Mouse (Mus musculus) ES-E14 (cell line): Measurements from ENCODE around the gene P4ha1. TPM values are rescaled to one million over a fixed set of nuclear protein-coding genes. Genes with fewer than 3 reads are reported as not detected.
A peak's percentile ranks its signal among the peaks of the same experiment; 100 is the strongest.

Source experiments
- DNase-seq: peaks from one replicate; pipeline ENCODE4 v3.0.0-alpha.2; 2013; ENCODE audit warnings: low read depth, low spot score
- H3K27ac ChIP-seq: 2 replicates; pipeline ENCODE4 v1.5.1; 2012; ENCODE audit warnings: low read depth, mild to moderate bottlenecking, low read length, moderate library complexity, mixed read lengths; ENCODE audit not compliant: poor library complexity, insufficient read depth, severe bottlenecking
- H3K36me3 ChIP-seq: 2 replicates; pipeline ENCODE4 v1.6.1; 2012; ENCODE audit warnings: mild to moderate bottlenecking, low read length, moderate library complexity, mixed read lengths; ENCODE audit not compliant: control insufficient read depth, poor library complexity, insufficient read depth, severe bottlenecking
- H3K4me1 ChIP-seq, 2 experiments: fragments of 150-350 bp in 1 of 2; sonication (generic) in 1 of 2; 2 replicates each; pipeline ENCODE4 v1.6.1; 2012; ENCODE audit warnings: low read length in 2 of 2, mild to moderate bottlenecking in 1 of 2, mixed read lengths in 1 of 2; ENCODE audit not compliant: control insufficient read depth in 2 of 2, insufficient read depth in 2 of 2, poor library complexity in 1 of 2
- H3K4me3 ChIP-seq, 2 experiments: fragments of 150-350 bp in 1 of 2; sonication (generic) in 1 of 2; 2 replicates each; pipeline ENCODE4 v1.5.1; 2012; ENCODE audit warnings: low read length in 2 of 2, low read depth in 1 of 2, mild to moderate bottlenecking in 1 of 2, mixed read lengths in 1 of 2; ENCODE audit not compliant: insufficient read depth in 1 of 2, poor library complexity in 1 of 2, severe bottlenecking in 1 of 2
- H3K9ac ChIP-seq: 2 replicates; pipeline ENCODE4 v1.6.1; 2012; ENCODE audit warnings: low read depth, mild to moderate bottlenecking, low read length, mixed read lengths; ENCODE audit not compliant: poor library complexity, insufficient read depth, severe bottlenecking
- H3K9me3 ChIP-seq: fragments of 150-350 bp; sonication (generic); 2 replicates; pipeline ENCODE4 v1.6.1; 2012; ENCODE audit warnings: low read depth, mild to moderate bottlenecking, low read length; ENCODE audit not compliant: control insufficient read depth, insufficient read depth
- CHD2 ChIP-seq: IDR thresholded peaks from 2 replicates; pipeline ENCODE4 v1.6.1; 2014; ENCODE audit warnings: mild to moderate bottlenecking, low read depth, low read length, inconsistent platforms
- HCFC1 ChIP-seq: IDR thresholded peaks from 2 replicates; pipeline ENCODE4 v1.6.1; 2012; ENCODE audit warnings: low read length, inconsistent platforms, borderline replicate concordance; ENCODE audit not compliant: insufficient read depth
- MAFK ChIP-seq: IDR thresholded peaks from 2 replicates; pipeline ENCODE4 v1.6.1; 2014; ENCODE audit warnings: mild to moderate bottlenecking, low read depth, low read length, inconsistent platforms; ENCODE audit not compliant: insufficient read depth
- ZC3H11A ChIP-seq: IDR thresholded peaks from 2 replicates; pipeline ENCODE4 v1.6.1; 2012; ENCODE audit warnings: low read depth, mild to moderate bottlenecking, inconsistent platforms, low read length, borderline replicate concordance
- ZNF384 ChIP-seq: IDR thresholded peaks from 2 replicates; pipeline ENCODE4 v1.6.1; 2012; ENCODE audit warnings: low read depth, low read length, inconsistent platforms
- in situ Hi-C, 2 experiments: fragments of 600-800 bp; cut with MboI; formaldehyde crosslinking; loops; one replicate each; pipeline ENCODE4 v1.15.1; 2025; ENCODE audit warnings: low sequenced_read_pairs in 2 of 2, inconsistent platforms in 1 of 2; ENCODE audit not compliant: unreplicated experiment in 2 of 2
- total RNA-seq: library from RNA; depleted of rRNA; stranded (reverse); fragments of 300-350 nt; gene quantifications from 2 replicates; pipeline ENCODE4 v1.2.3, GENCODE M21; 2012

Gene P4ha1
- total RNA-seq, 1 experiment, result 73.4 TPM

GRCm38 (mm10) chr10:59289062-59289461, 34.0 kb upstream of the P4ha1 start:
- in situ Hi-C loops, result loop anchor here in 1 of 2 experiments (25.0 kb wide), 1 partner anchor 477 kb away; the partner anchor contains the start of gene Sh3rf3
- Histone ChIP-seq H3K27ac (no peak overlapping the region), H3K9ac (no peak overlapping the region), H3K9me3 (no peaks in the 10 kb centered on the region), H3K4me3 (no peak overlapping the region), H3K4me1 (peaks cover 0 to 2% of the 10 kb centered on the region in 2 experiments; a peak in 1 of 4 replicates), H3K36me3 (no peaks in the 10 kb centered on the region)
- DNase-seq, result peak; percentile 38
- TF ChIP-seq MAFK (no peak), HCFC1 (no peak), ZC3H11A (peak; percentile 11; the same call in 1 of the 2 replicates)

DNA sequence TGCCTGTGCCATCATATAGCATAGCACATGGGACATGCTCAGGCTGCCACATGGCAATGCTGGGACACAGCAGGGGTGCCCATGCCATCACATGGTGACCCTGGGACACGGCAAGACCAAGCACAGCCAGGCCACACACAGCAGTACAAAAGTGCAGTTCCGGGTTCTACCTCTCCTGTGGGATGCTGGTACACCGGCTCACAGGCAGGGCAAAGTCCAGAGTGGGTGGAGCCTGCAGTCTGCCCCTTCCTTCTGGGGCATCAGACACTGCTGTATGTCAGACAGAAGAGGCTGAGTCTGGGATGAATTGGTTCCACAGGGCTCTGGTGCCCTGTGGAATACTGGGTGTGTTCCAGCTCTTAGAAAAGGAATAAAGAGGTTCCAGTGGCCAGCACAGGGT, 31.6 kb upstream of the P4ha1 start:
- no peak for DNase-seq
- H3K4me3 ChIP-seq, result no peak overlapping the region
- in situ Hi-C loops, result loop anchor here in 1 of 2 experiments (25.0 kb wide), 1 partner anchor 479 kb away; the partner anchor contains the start of gene Sh3rf3
- no peak overlapping the region for H3K27ac ChIP-seq
- H3K9ac ChIP-seq, result no peak overlapping the region
- peaks cover 0 to 2% of the 10 kb centered on the region in 2 experiments; a peak in 1 of 4 replicates for H3K4me1 ChIP-seq
- H3K36me3 ChIP-seq, result no peaks in the 10 kb centered on the region
- TF ChIP-seq ZNF384, result no peak
- no peak for TF ChIP-seq CHD2
- TF ChIP-seq ZC3H11A, result no peak
- no peak for TF ChIP-seq HCFC1
- TF ChIP-seq MAFK, result no peak
- H3K9me3 ChIP-seq, result no peaks in the 10 kb centered on the region

DNA sequence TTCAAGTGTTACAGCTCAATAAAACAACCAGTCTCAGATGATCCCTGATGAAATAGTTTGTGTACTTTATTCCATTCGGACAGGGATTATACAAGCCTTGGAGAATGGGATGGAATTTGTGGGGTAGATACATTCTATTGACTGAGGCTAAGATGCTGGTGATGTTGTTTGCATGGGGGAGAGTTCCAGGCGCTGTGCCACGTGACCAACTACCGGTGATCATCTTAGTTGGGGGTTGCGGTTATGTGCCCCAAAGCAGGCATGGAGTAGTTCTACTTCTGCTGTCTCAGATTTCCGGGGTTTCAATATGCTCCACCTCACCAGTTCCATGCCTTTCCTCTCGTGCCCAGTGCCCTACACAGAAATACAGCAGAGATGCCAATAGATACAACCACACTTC, 31.0 kb upstream of the P4ha1 start:
- in situ Hi-C loops, result loop anchor here in 1 of 2 experiments (25.0 kb wide), 1 partner anchor 480 kb away; the partner anchor contains the start of gene Sh3rf3
- no peak overlapping the region for H3K4me3 ChIP-seq
- H3K27ac ChIP-seq, result no peak overlapping the region
- H3K9me3 ChIP-seq, result no peaks in the 10 kb centered on the region
- H3K9ac ChIP-seq, result no peak overlapping the region
- no peaks in the 10 kb centered on the region for H3K36me3 ChIP-seq
- H3K4me1 ChIP-seq, result peaks cover 0 to 2% of the 10 kb centered on the region in 2 experiments; a peak in 1 of 4 replicates
- TF ChIP-seq ZC3H11A (no peak), CHD2 (no peak), HCFC1 (no peak), MAFK (no peak)
- no peak for DNase-seq

GRCm38 (mm10) chr10:59292558-59292957, 30.5 kb upstream of the P4ha1 start:
- Histone ChIP-seq H3K4me3 (no peak overlapping the region), H3K27ac (no peak overlapping the region), H3K4me1 (peaks cover 0 to 2% of the 10 kb centered on the region in 2 experiments; a peak in 1 of 4 replicates), H3K9me3 (no peaks in the 10 kb centered on the region), H3K9ac (no peak overlapping the region), H3K36me3 (no peaks in the 10 kb centered on the region)
- peak; percentile 73 for DNase-seq
- in situ Hi-C loops, result loop anchor here in 1 of 2 experiments (25.0 kb wide), 1 partner anchor 480 kb away; the partner anchor contains the start of gene Sh3rf3
- peak; percentile 85 for TF ChIP-seq ZC3H11A
- TF ChIP-seq MAFK, result no peak
